Mouse (Mus musculus) E14TG2a.4 (cell line): ENCODE results near the gene Dnmbp.

Experiments
- CTCF ChIP-seq: conservative IDR thresholded peaks from 2 replicates; pipeline ENCODE4 v1.5.1; 2014; ENCODE audit warnings: low read length
- NANOG ChIP-seq: IDR thresholded peaks from 2 replicates; pipeline ENCODE4 v1.6.1; 2014; ENCODE audit warnings: borderline replicate concordance, low read length, mixed read lengths
- POU5F1 ChIP-seq: IDR thresholded peaks from 2 replicates; pipeline ENCODE4 v1.6.1; 2014; ENCODE audit warnings: low read length, borderline replicate concordance

GRCm38 (mm10) chr19:43917406-43917691, 22.6 kb downstream of the Dnmbp start:
- TF ChIP-seq CTCF (no peak), NANOG (no peak), POU5F1 (no peak)
